13 mouse cellular contexts compared by ENCODE assay signal in genomic region chr17:14138941-14139340, GRCm38 (mm10).
"Had no signal": no experiment of that assay in that cellular context is flagged by ENCODE, and none has a peak within 500 bp of the region (broad histone marks: within the 10 kb centered on the region; RNA-seq: fewer than 3 reads in every experiment).

No protein-coding gene starts in this region.

- H3K27ac ChIP-seq: kidney, embryonic 15.5 days; left cerebral cortex, adult 2 months; limb, embryonic 10.5 days; midbrain, embryonic 12.5 days; neural tube, embryonic 13.5 days had no signal

- H3K36me3 ChIP-seq: kidney, embryonic 15.5 days; limb, embryonic 10.5 days; midbrain, embryonic 12.5 days; neural tube, embryonic 13.5 days had no signal

- H3K4me3 ChIP-seq: kidney, embryonic 15.5 days; left cerebral cortex, adult 2 months; limb, embryonic 10.5 days; midbrain, embryonic 12.5 days; neural tube, embryonic 13.5 days had no signal

- ATAC-seq: midbrain, embryonic 16.5 days had no signal

- H3K4me2 ChIP-seq: kidney, embryonic 15.5 days; liver, embryonic 11.5 days; lung, embryonic 14.5 days; midbrain, embryonic 12.5 days; neural tube, embryonic 13.5 days had no signal

- H3K9me3 ChIP-seq: kidney, embryonic 15.5 days; limb, embryonic 10.5 days; midbrain, embryonic 12.5 days; neural tube, embryonic 13.5 days had no signal

- H3K4me1 ChIP-seq: kidney, embryonic 15.5 days had no signal

- H3K9ac ChIP-seq: kidney, embryonic 15.5 days; lung, embryonic 14.5 days; midbrain, embryonic 12.5 days; neural tube, embryonic 13.5 days had no signal

- DNase-seq: kidney, postnatal 14 days; lung, embryonic 14.5 days; lung, postnatal 14 days; retina, postnatal 1 day; right cerebral cortex, postnatal 4 days; thymus, postnatal 36 days had no signal

- H3K27me3 ChIP-seq: midbrain, embryonic 12.5 days; neural tube, embryonic 13.5 days had no signal
